Mouse (Mus musculus) lung, postnatal 0 days (tissue): ENCODE data around the gene Shisal2b. TPM values are rescaled to one million over a fixed set of nuclear protein-coding genes. Genes with fewer than 3 reads are reported as not detected.
A peak's percentile ranks its signal among the peaks of the same experiment; 100 is the strongest.
"Not testable (repeated sequence)": the region's sequence is repeated elsewhere in the genome, so short reads cannot be mapped to it uniquely, and the experiment has no call there.

Experiments
- ATAC-seq: fragments of 200-750 bp; cut with Nextera tagmentation; 2 replicates; pipeline ENCODE4 v1.8.0; 2017; ENCODE audit warnings: moderate library complexity
- DNase-seq: peaks from one replicate; pipeline ENCODE4 v3.0.0-alpha.2; 2016; ENCODE audit warnings: low spot score
- H3K27ac ChIP-seq: fragments of 300-500 bp; sonication (generic); 2 replicates; pipeline ENCODE4 v1.5.1; 2014; ENCODE audit warnings: antibody characterized with exemption, mild to moderate bottlenecking, low read length, mixed read lengths
- H3K27me3 ChIP-seq: fragments of 300-500 bp; sonication (generic); replicated peaks from 2 replicates; pipeline ENCODE4 v1.6.1; 2014; ENCODE audit warnings: low read length, mixed read lengths; ENCODE audit not compliant: insufficient read depth
- H3K36me3 ChIP-seq: fragments of 300-500 bp; sonication (generic); 2 replicates; pipeline ENCODE4 v1.6.1; 2014; ENCODE audit warnings: low read length, mixed read lengths; ENCODE audit not compliant: insufficient read depth
- H3K4me1 ChIP-seq: fragments of 300-500 bp; sonication (generic); 2 replicates; pipeline ENCODE4 v1.6.1; 2014; ENCODE audit warnings: antibody characterized with exemption, low read depth, low read length, mixed read lengths; ENCODE audit not compliant: insufficient read depth
- H3K4me2 ChIP-seq: fragments of 300-500 bp; sonication (generic); replicated peaks from 2 replicates; pipeline ENCODE4 v1.6.1; 2014; ENCODE audit warnings: low read depth, mild to moderate bottlenecking, low read length, moderate library complexity, mixed read lengths
- H3K4me3 ChIP-seq: fragments of 300-500 bp; sonication (generic); 2 replicates; pipeline ENCODE4 v1.5.1; 2014; ENCODE audit warnings: low read depth, low read length
- H3K9ac ChIP-seq: fragments of 300-500 bp; sonication (generic); replicated peaks from 2 replicates; pipeline ENCODE4 v1.6.1; 2014; ENCODE audit warnings: low read depth, mild to moderate bottlenecking
- H3K9me3 ChIP-seq: fragments of 300-500 bp; sonication (generic); 2 replicates; pipeline ENCODE4 v1.6.1; 2016; ENCODE audit warnings: low read length, mixed read lengths
- CTCF ChIP-seq: IDR thresholded peaks from 2 replicates; pipeline ENCODE4 v1.5.1; 2016; ENCODE audit warnings: antibody characterized with exemption, mild to moderate bottlenecking
- EP300 ChIP-seq: IDR thresholded peaks from 2 replicates; pipeline ENCODE4 v1.6.1; 2016; ENCODE audit warnings: antibody characterized with exemption, mild to moderate bottlenecking, control low read depth
- WGBS: fragments of 180-500 bp; shearing (Covaris S2); extraction: QIAGEN DNeasy Blood & Tissue Kit; methylation state at CpG from one replicate; pipeline ENCODE4 v1.1.7; 2014; 5-methylcytosine and 5-hydroxymethylcytosine counted together
- polyA plus RNA-seq: library from polyadenylated mRNA; unstranded; fragments of >200 nt; fragmentation: Nextera tagmentation; extraction: Ambion mirVana; gene quantifications from 2 replicates; pipeline ENCODE4 v1.2.1, GENCODE M21; 2015

The Shisal2b gene
- not detected in 2 replicates for polyA plus RNA-seq

GRCm38 (mm10) chr13:104863127-104863979 lies at the start of gene Shisal2b:
TSS of gene Shisal2b (minus strand) at chr13:104863893.
- Histone ChIP-seq H3K27ac (no peak within 1 kb of the TSS), H3K9ac (no peak within 1 kb of the TSS), H3K27me3 (no peaks in the 10 kb centered on the region), H3K4me3 (peak within 1 kb of the TSS; percentile 39), H3K4me2 (peak within 1 kb of the TSS; percentile 92), H3K4me1 (no peaks in the 10 kb centered on the region), H3K9me3 (no peaks in the 10 kb centered on the region), H3K36me3 (no peaks in the 10 kb centered on the region)
- peak; percentile 65 for ATAC-seq
- WGBS: 4% methylated on average over 32 of the region's 38 CpGs
- no peak for TF ChIP-seq EP300
- peak; percentile 22 for DNase-seq

- not testable (repeated sequence) for H3K9ac ChIP-seq, H3K4me1 ChIP-seq, H3K4me2 ChIP-seq, H3K4me3 ChIP-seq, H3K27me3 ChIP-seq, H3K9me3 ChIP-seq, H3K36me3 ChIP-seq, H3K27ac ChIP-seq, DNase-seq, ATAC-seq
- WGBS: 83% methylated on average over 5 of the region's 5 CpGs
These were observed 47.9 kb upstream of the Shisal2b start for GRCm38 (mm10) chr13:104911626-104912025.

GRCm38 (mm10) chr13:104911006-104911405 lies 47.3 kb upstream of the Shisal2b start:
- not testable (repeated sequence) for ATAC-seq, H3K4me2 ChIP-seq, H3K9me3 ChIP-seq, H3K27me3 ChIP-seq, DNase-seq, H3K36me3 ChIP-seq, H3K4me1 ChIP-seq, H3K9ac ChIP-seq, H3K4me3 ChIP-seq, H3K27ac ChIP-seq
- 93% methylated on average over 1 of the region's 1 CpGs for WGBS

GRCm38 (mm10) chr13:104908691-104909090 lies 45.0 kb upstream of the Shisal2b start:
- ATAC-seq (no peak), DNase-seq (no peak)
- H3K4me3 ChIP-seq: no peak overlapping the region
- no peak overlapping the region for H3K27ac ChIP-seq
- 52% methylated on average over 7 of the region's 7 CpGs for WGBS
- H3K4me2 ChIP-seq: no peak overlapping the region
- TF ChIP-seq EP300 (no peak), CTCF (no peak)
- H3K36me3 ChIP-seq: no peaks in the 10 kb centered on the region
- no peaks in the 10 kb centered on the region for H3K9me3 ChIP-seq
- H3K4me1 ChIP-seq: no peaks in the 10 kb centered on the region
- H3K27me3 ChIP-seq: no peaks in the 10 kb centered on the region
- H3K9ac ChIP-seq: no peak overlapping the region

- H3K9me3 ChIP-seq: no peaks in the 10 kb centered on the region
- H3K36me3 ChIP-seq: no peaks in the 10 kb centered on the region
- 60% methylated on average over 1 of the region's 1 CpGs for WGBS
- H3K27ac ChIP-seq: no peak overlapping the region
- TF ChIP-seq CTCF (no peak), EP300 (no peak)
- no peak overlapping the region for H3K4me2 ChIP-seq
- H3K4me1 ChIP-seq: no peaks in the 10 kb centered on the region
- no peak for DNase-seq
- H3K27me3 ChIP-seq: no peaks in the 10 kb centered on the region
- ATAC-seq: no peak
- H3K4me3 ChIP-seq: no peak overlapping the region
- no peak overlapping the region for H3K9ac ChIP-seq
These were observed 31.1 kb upstream of the Shisal2b start for GRCm38 (mm10) chr13:104894771-104895170.

- ATAC-seq (no peak), DNase-seq (no peak)
- Histone ChIP-seq H3K4me3 (no peak overlapping the region), H3K27me3 (no peaks in the 10 kb centered on the region), H3K9ac (no peak overlapping the region), H3K27ac (no peak overlapping the region), H3K4me2 (no peak overlapping the region), H3K9me3 (no peaks in the 10 kb centered on the region), H3K4me1 (no peaks in the 10 kb centered on the region), H3K36me3 (no peaks in the 10 kb centered on the region)
- TF ChIP-seq CTCF (no peak), EP300 (no peak)
- WGBS: 74% methylated on average over 4 of the region's 4 CpGs
These were observed 28.6 kb upstream of the Shisal2b start for GRCm38 (mm10) chr13:104892337-104892736.
